In genomic region chr4:154481771-154482637, GRCm38 (mm10) we compare ENCODE assay signal across 13 mouse cellular contexts.
DNase-seq lines count a peak whose midpoint lies in the region; ATAC-seq and TF ChIP-seq lines count a peak whose summit lies in the region.
"Had no signal": no experiment of that assay in that cellular context is flagged by ENCODE, and none has a peak within 500 bp of the region (broad histone marks: within the 10 kb centered on the region; RNA-seq: fewer than 3 reads in every experiment).

No protein-coding gene starts in this region.

- 29% methylated on average over 14 of the region's 14 CpGs for WGBS in liver, adult 2 months
- 29% methylated on average over 14 of the region's 14 CpGs for WGBS in intestine, embryonic 16.5 days
- WGBS in kidney, adult 2 months = 33% methylated on average over 14 of the region's 14 CpGs

- no peak for TF ChIP-seq POLR2A in liver, adult 2 months (IDR thresholded peaks at IDR 0.05; ENCODE audit: extremely low read depth, insufficient read depth, low read length)
- no peak for TF ChIP-seq POLR2A in kidney, adult 2 months (IDR thresholded peaks at IDR 0.05; ENCODE audit: low read depth, low read length)

- intact Hi-C loops in gastrocnemius, postnatal 14 days (cut with DNase I; ENCODE audit: low total_unique reads) = no loop called here

- peaks cover 4% of the 10 kb centered on the region; the same call in 1 of the 2 replicates for H3K4me1 ChIP-seq in liver, adult 2 months (ENCODE audit: control insufficient read depth, insufficient read depth, low read length)
- peaks cover 61% of the 10 kb centered on the region for H3K4me1 ChIP-seq in intestine, embryonic 16.5 days (ENCODE audit: control insufficient read depth, insufficient read depth, low read length)
- peaks cover 5% of the 10 kb centered on the region; the same call in 1 of the 2 replicates for H3K4me1 ChIP-seq in kidney, adult 2 months (ENCODE audit: control insufficient read depth, insufficient read depth, low read length)

- H3K4me2 ChIP-seq in intestine, embryonic 16.5 days (ENCODE audit: low read depth, low read length) = no peak overlapping the region
- H3K4me2 ChIP-seq: forebrain, embryonic 15.5 days had no signal

- no peaks in the 10 kb centered on the region for H3K36me3 ChIP-seq in liver, adult 2 months (ENCODE audit: control insufficient read depth, insufficient read depth, low read length)
- no peaks in the 10 kb centered on the region for H3K36me3 ChIP-seq in intestine, embryonic 16.5 days (ENCODE audit: control insufficient read depth, insufficient read depth, low read length)
- H3K36me3 ChIP-seq in kidney, adult 2 months (ENCODE audit: control insufficient read depth, insufficient read depth, low read length) = no peaks in the 10 kb centered on the region
- H3K36me3 ChIP-seq: forebrain, embryonic 15.5 days had no signal

- H3K4me3 ChIP-seq in liver, adult 2 months (ENCODE audit: insufficient read depth, low read depth, low read length) = no peak overlapping the region
- no peak overlapping the region for H3K4me3 ChIP-seq in intestine, embryonic 16.5 days (ENCODE audit: low read length)
- no peak overlapping the region for H3K4me3 ChIP-seq in kidney, adult 2 months (ENCODE audit: insufficient read depth, low read depth, low read length)
- H3K4me3 ChIP-seq: forebrain, embryonic 15.5 days had no signal

- H3K27me3 ChIP-seq in liver, adult 2 months (ENCODE audit: control insufficient read depth, insufficient read depth, low read length) = no peaks in the 10 kb centered on the region
- no peaks in the 10 kb centered on the region for H3K27me3 ChIP-seq in intestine, embryonic 16.5 days (replicated peaks; ENCODE audit: control insufficient read depth, insufficient read depth, low read length)
- no peaks in the 10 kb centered on the region for H3K27me3 ChIP-seq in kidney, adult 2 months (replicated peaks; ENCODE audit: control insufficient read depth, insufficient read depth, low read length)
- H3K27me3 ChIP-seq: forebrain, embryonic 15.5 days had no signal

- no peaks in the 10 kb centered on the region for H3K9me3 ChIP-seq in intestine, embryonic 16.5 days (ENCODE audit: control insufficient read depth, low read length)
- H3K9me3 ChIP-seq: forebrain, embryonic 15.5 days had no signal

- no peak for ATAC-seq in intestine, embryonic 16.5 days
- ATAC-seq: forebrain, embryonic 15.5 days; Patski had no signal

- no peak overlapping the region for H3K9ac ChIP-seq in liver, adult 2 months (ENCODE audit: low read depth, low read length)
- H3K9ac ChIP-seq in intestine, embryonic 16.5 days (ENCODE audit: low read depth, low read length) = 0 out of 2 replicates have a peak overlapping the region, but pooled peaks have one; percentile 6
- H3K9ac ChIP-seq: forebrain, embryonic 15.5 days had no signal

- H3K27ac ChIP-seq in liver, adult 2 months (replicated peaks; ENCODE audit: insufficient read depth, low read depth, low read length) = no peak overlapping the region
- H3K27ac ChIP-seq in intestine, embryonic 16.5 days (ENCODE audit: low read length) = 0 out of 2 replicates have a peak overlapping the region, but pooled peaks have one; percentile 6
- H3K27ac ChIP-seq in kidney, adult 2 months (ENCODE audit: insufficient read depth, low read depth, low read length) = no peak overlapping the region
- H3K27ac ChIP-seq: forebrain, embryonic 15.5 days had no signal

- no peaks in the 10 kb centered on the region for H3K79me2 ChIP-seq in liver, adult 2 months (ENCODE audit: control insufficient read depth, insufficient read depth, low read length)

- TF ChIP-seq CTCF in liver, adult 2 months (IDR thresholded peaks at IDR 0.05; ENCODE audit: low read depth, low read length) = no peak
- no peak for TF ChIP-seq CTCF in kidney, adult 2 months (conservative IDR thresholded peaks at IDR 0.05; ENCODE audit: insufficient read depth, insufficient read length, low read depth, low read length)

- DNase-seq in gastrocnemius, postnatal 14 days = peak; percentile 29
- no peak for DNase-seq in gastrocnemius, adult 8-10 months (ENCODE audit: low spot score in 2 of 2)
- DNase-seq in liver, adult 2 months (ENCODE audit: extremely low read depth, low read depth, low spot score) = peak; percentile 86
- DNase-seq in liver = no peak
- peak; percentile 37 for DNase-seq in mesoderm, embryonic 11.5 days (ENCODE audit: low read depth, low spot score)
- DNase-seq in kidney, adult 2 months = no peak
- no peak for DNase-seq in spleen, postnatal 10 days (ENCODE audit: low spot score in 2 of 2)
- DNase-seq: adrenal gland, postnatal 36 days; B cell, adult 2 months; cerebellum, adult 8-10 months had no signal

Comparison
In these comparisons a context has a peak if more than half of its experiments do, and no peak if none do; other contexts are left out.
1. DNase-seq: peak in gastrocnemius, postnatal 14 days (single experiment), liver, adult 2 months (single experiment) and mesoderm, embryonic 11.5 days (single experiment); none in gastrocnemius, adult 8-10 months (0 of 2), liver (single experiment), kidney, adult 2 months (single experiment) and spleen, postnatal 10 days (0 of 2).